Mouse (Mus musculus): Measurements from ENCODE around the gene Slc35a3. TPM values are rescaled to one million over a fixed set of nuclear protein-coding genes. Genes with fewer than 3 reads are reported as not detected.

Slc35a3 gene
- total RNA-seq, 1 experiment from 2014 or later, result 59.2 TPM

- no peak for ATAC-seq (replicated peaks; ENCODE audit: insufficient number of reproducible peaks, low FRiP score, low TSS enrichment, poor library complexity, severe bottlenecking)
These were observed 61.9 kb downstream of the Slc35a3 start for GRCm38 (mm10) chr3:116650698-116651097.

DNA sequence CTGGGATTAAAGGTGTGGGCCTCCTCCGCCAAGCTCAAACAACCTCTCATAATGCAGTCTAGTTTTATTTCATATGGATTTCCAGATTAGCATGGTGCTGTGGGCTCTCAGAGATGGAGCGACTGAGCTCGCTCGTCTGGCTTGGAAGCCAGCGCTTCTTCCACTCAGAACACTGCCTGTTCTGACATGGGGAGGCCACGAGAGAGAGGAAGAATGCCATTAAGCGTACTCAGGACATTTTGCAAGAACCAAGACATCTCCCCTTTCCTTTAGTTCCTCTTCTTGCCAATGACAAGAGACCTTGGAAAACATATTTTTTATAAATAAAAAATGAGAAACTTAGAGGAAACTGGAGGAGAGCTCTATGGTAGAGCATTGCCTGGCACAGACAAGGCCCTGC is 63.8 kb downstream of the Slc35a3 start:
- peak; percentile 50; the same call in 1 of the 2 replicates for ATAC-seq (replicated peaks; ENCODE audit: insufficient number of reproducible peaks, low FRiP score, low TSS enrichment, poor library complexity, severe bottlenecking)

GRCm38 (mm10) chr3:116646387-116646786 is 66.2 kb downstream of the Slc35a3 start:
- ATAC-seq (replicated peaks; ENCODE audit: insufficient number of reproducible peaks, low FRiP score, low TSS enrichment, poor library complexity, severe bottlenecking), result no peak

GRCm38 (mm10) chr3:116642373-116642772 is 70.3 kb downstream of the Slc35a3 start:
- ATAC-seq (replicated peaks; ENCODE audit: insufficient number of reproducible peaks, low FRiP score, low TSS enrichment, poor library complexity, severe bottlenecking), result no peak

- ATAC-seq (replicated peaks; ENCODE audit: insufficient number of reproducible peaks, low FRiP score, low TSS enrichment, poor library complexity, severe bottlenecking), result peak; percentile 61; the same call in 1 of the 2 replicates
These were observed 70.7 kb downstream of the Slc35a3 start for GRCm38 (mm10) chr3:116641811-116642371.

GRCm38 (mm10) chr3:116640024-116640423 is 72.6 kb downstream of the Slc35a3 start:
- 0 out of 2 replicates have a peak, but pooled peaks have one; percentile 27 for ATAC-seq (replicated peaks; ENCODE audit: insufficient number of reproducible peaks, low FRiP score, low TSS enrichment, poor library complexity, severe bottlenecking)

DNA sequence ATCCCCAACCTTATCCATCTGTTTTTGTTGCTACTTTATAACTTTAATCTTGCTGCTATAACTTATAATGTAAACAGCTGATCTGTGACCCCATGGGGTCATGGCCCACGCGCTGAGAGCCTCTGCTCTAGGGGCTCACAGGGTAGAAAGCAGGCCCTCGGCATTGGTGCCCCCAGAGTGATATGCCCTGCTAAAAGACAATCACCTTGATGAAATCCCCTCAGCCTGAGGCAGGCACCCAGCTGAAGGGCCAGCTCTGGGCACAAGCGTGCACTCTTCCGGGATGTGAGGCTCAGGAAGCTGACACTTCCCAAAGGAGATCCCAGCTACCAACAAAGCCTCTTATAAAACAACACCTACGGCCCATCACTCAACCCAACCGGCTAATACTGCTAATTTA is 74.1 kb downstream of the Slc35a3 start:
- ATAC-seq (replicated peaks; ENCODE audit: insufficient number of reproducible peaks, low FRiP score, low TSS enrichment, poor library complexity, severe bottlenecking), result no peak

- ATAC-seq (replicated peaks; ENCODE audit: insufficient number of reproducible peaks, low FRiP score, low TSS enrichment, poor library complexity, severe bottlenecking), result no peak
These were observed 74.7 kb downstream of the Slc35a3 start for GRCm38 (mm10) chr3:116637693-116638476.

DNA sequence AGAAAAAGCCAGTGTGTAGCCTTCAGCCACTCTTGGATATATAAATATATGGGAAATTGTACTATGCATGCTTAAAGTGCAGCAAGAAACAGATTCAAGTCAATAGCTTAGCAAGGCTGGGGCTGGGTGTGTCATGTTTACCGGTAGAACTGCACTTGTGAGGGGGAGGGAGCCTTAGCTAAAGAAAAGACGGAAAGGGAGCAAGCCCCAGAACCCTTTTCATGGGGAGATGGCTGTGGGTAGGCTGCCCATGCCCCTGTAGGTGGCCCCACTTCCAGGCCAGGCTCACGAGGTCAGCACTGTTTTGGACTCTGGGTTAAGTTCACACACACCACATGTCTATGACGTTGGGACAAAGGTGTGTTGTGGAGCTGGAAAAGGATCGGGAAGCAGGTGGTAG is 76.8 kb downstream of the Slc35a3 start:
- no peak for ATAC-seq (replicated peaks; ENCODE audit: insufficient number of reproducible peaks, low FRiP score, low TSS enrichment, poor library complexity, severe bottlenecking)

GRCm38 (mm10) chr3:116634853-116635252 is 77.8 kb downstream of the Slc35a3 start:
- no peak for ATAC-seq (replicated peaks; ENCODE audit: insufficient number of reproducible peaks, low FRiP score, low TSS enrichment, poor library complexity, severe bottlenecking)

GRCm38 (mm10) chr3:116634091-116634490 is 78.5 kb downstream of the Slc35a3 start:
- ATAC-seq (replicated peaks; ENCODE audit: insufficient number of reproducible peaks, low FRiP score, low TSS enrichment, poor library complexity, severe bottlenecking), result no peak

GRCm38 (mm10) chr3:116632971-116633370 is 79.7 kb downstream of the Slc35a3 start:
- ATAC-seq (replicated peaks; ENCODE audit: insufficient number of reproducible peaks, low FRiP score, low TSS enrichment, poor library complexity, severe bottlenecking), result no peak

GRCm38 (mm10) chr3:116631459-116631858 is 81.2 kb downstream of the Slc35a3 start:
- no peak for ATAC-seq (replicated peaks; ENCODE audit: insufficient number of reproducible peaks, low FRiP score, low TSS enrichment, poor library complexity, severe bottlenecking)

GRCm38 (mm10) chr3:116622641-116623040 is 90.0 kb downstream of the Slc35a3 start:
- no peak for ATAC-seq (replicated peaks; ENCODE audit: insufficient number of reproducible peaks, low FRiP score, low TSS enrichment, poor library complexity, severe bottlenecking)

GRCm38 (mm10) chr3:116620636-116621370 is 91.8 kb downstream of the Slc35a3 start:
- 0 out of 2 replicates have a peak, but pooled peaks have one; percentile 27 for ATAC-seq (replicated peaks; ENCODE audit: insufficient number of reproducible peaks, low FRiP score, low TSS enrichment, poor library complexity, severe bottlenecking)

Other genes starting within 250 kb of the Slc35a3 start
- gene Rtca, start 204.6 kb downstream of the Slc35a3 start, total RNA-seq (2017), result 18.9 to 23.4 TPM (median 19.3 TPM) in 3 replicates
- gene Dbt, start 199.8 kb downstream of the Slc35a3 start, total RNA-seq (2017), result 6.5 to 16.9 TPM (median 8.7 TPM) in 3 replicates
- 1.6 TPM in 1 of 3 replicates, not detected in the others for gene Lrrc39, start 149.9 kb downstream of the Slc35a3 start, total RNA-seq (2017)
- 15.1 to 20.6 TPM (median 19.1 TPM) in 3 replicates for gene Sass6, start 117.8 kb downstream of the Slc35a3 start, total RNA-seq (2017)
- 56.2 to 58.5 TPM (median 58.1 TPM) in 3 replicates for gene Trmt13, start 98.2 kb downstream of the Slc35a3 start, total RNA-seq (2017)
- gene Mfsd14a, start 50.2 kb downstream of the Slc35a3 start, total RNA-seq (2017), result 99.6 to 106 TPM (median 102 TPM) in 3 replicates
- not detected in 3 replicates for gene Gm43191, start 31.6 kb downstream of the Slc35a3 start, total RNA-seq (2017)
- 8.1 to 17.3 TPM (median 14.7 TPM) in 3 replicates for gene Agl, start 95.3 kb upstream of the Slc35a3 start, total RNA-seq (2017)
- gene Frrs1, start 146.6 kb upstream of the Slc35a3 start, total RNA-seq (2017), result 8.2 to 19.8 TPM (median 11.8 TPM) in 3 replicates